Mouse (Mus musculus): ENCODE measurements around the gene Slc2a5. TPM values are rescaled to one million over a fixed set of nuclear protein-coding genes. Genes with fewer than 3 reads are reported as not detected.

Gene Slc2a5
- polyA plus RNA-seq, 2 experiments: 0.08 to 0.18 TPM

GRCm38 (mm10) chr4:150118163-150118562 lies 920 bp upstream of the Slc2a5 start:
- no peak overlapping the region for H3K4me2 ChIP-seq (ENCODE audit: low read depth)
- H3K27ac ChIP-seq: no peak overlapping the region
- no peak overlapping the region for H3K4me3 ChIP-seq (ENCODE audit: insufficient read depth in 1 of 2, low read depth in 2 of 2, low read length in 2 of 2)
- 35% methylated on average over 6 of the region's 6 CpGs for WGBS (ENCODE audit: insufficient replicate concordance)
- no peaks in the 10 kb centered on the region for H3K27me3 ChIP-seq (ENCODE audit: control insufficient read depth, insufficient read depth, low read length)
- no peaks in the 10 kb centered on the region for H3K9me3 ChIP-seq (ENCODE audit: control insufficient read depth, low read length)
- TF ChIP-seq EP300 (IDR thresholded peaks at IDR 0.05; ENCODE audit: low read depth) (no peak), CTCF (IDR thresholded peaks at IDR 0.05; ENCODE audit: low read depth) (no peak)
- H3K4me1 ChIP-seq (replicated peaks; ENCODE audit: control insufficient read depth in 2 of 2, insufficient read depth in 2 of 2, low read length in 1 of 2): peaks cover 0 to 7% of the 10 kb centered on the region in 2 experiments; a peak in 2 of 4 replicates
- no peak for ATAC-seq (ENCODE audit: insufficient read depth)
- no peak for DNase-seq (ENCODE audit: low read depth in 3 of 3, low spot score in 3 of 3)
- H3K9ac ChIP-seq (replicated peaks): no peak overlapping the region
- H3K36me3 ChIP-seq (replicated peaks; ENCODE audit: control insufficient read depth, insufficient read depth, low read depth): no peaks in the 10 kb centered on the region

GRCm38 (mm10) chr4:150119640-150120039 lies 557 bp downstream of the Slc2a5 start:
- TF ChIP-seq EP300 (IDR thresholded peaks at IDR 0.05; ENCODE audit: low read depth) (no peak), CTCF (IDR thresholded peaks at IDR 0.05; ENCODE audit: low read depth) (no peak)
- no peak overlapping the region for H3K9ac ChIP-seq (replicated peaks)
- no peaks in the 10 kb centered on the region for H3K36me3 ChIP-seq (replicated peaks; ENCODE audit: control insufficient read depth, insufficient read depth, low read depth)
- H3K4me3 ChIP-seq (ENCODE audit: insufficient read depth in 1 of 2, low read depth in 2 of 2, low read length in 2 of 2): no peak overlapping the region
- no peaks in the 10 kb centered on the region for H3K9me3 ChIP-seq (ENCODE audit: control insufficient read depth, low read length)
- DNase-seq (ENCODE audit: low read depth in 3 of 3, low spot score in 3 of 3) (no peak), ATAC-seq (ENCODE audit: insufficient read depth) (no peak)
- H3K27me3 ChIP-seq (ENCODE audit: control insufficient read depth, insufficient read depth, low read length): no peaks in the 10 kb centered on the region
- H3K27ac ChIP-seq: no peak overlapping the region
- 58% methylated on average over 14 of the region's 14 CpGs for WGBS (ENCODE audit: insufficient replicate concordance)
- H3K4me1 ChIP-seq (replicated peaks; ENCODE audit: control insufficient read depth in 2 of 2, insufficient read depth in 2 of 2, low read length in 1 of 2): peaks cover 0 to 7% of the 10 kb centered on the region in 2 experiments; a peak in 2 of 4 replicates
- H3K4me2 ChIP-seq (ENCODE audit: low read depth): no peak overlapping the region

DNA sequence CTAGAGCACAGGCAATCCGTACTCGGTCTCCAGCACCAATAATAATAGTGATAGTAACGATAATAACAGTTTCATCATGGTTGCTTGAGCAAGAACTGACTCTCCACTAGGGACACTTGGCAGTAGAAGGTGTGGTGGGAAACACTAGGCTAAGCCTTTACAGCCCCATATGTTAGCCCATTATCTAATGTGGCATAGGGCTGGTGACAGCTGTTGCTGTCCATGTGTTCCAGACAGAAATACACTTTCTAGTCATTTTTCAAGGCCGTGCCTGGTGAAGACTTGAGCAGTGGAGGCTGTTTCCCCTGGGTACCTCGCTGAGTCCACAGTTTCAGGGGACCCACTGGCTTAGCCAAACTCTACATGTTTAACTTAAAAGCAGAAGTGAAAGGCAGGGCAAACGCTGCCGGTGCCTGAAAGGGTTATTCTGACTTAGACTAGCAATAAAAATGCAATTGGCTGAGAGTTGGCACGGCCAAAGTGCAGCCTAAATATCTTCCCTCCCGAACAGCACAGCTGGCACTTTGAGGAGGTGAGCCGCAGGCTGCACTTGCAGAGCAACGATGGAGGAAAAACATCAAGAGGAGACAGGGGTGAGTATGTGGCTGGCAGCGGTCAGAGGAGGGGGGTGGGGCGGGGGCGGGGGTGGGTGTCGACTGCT lies 1.2 kb downstream of the Slc2a5 start:
- Histone ChIP-seq H3K4me1 (replicated peaks; ENCODE audit: control insufficient read depth in 2 of 2, insufficient read depth in 2 of 2, low read length in 1 of 2) (peaks cover 0 to 7% of the 10 kb centered on the region in 2 experiments; a peak in 2 of 4 replicates), H3K9me3 (ENCODE audit: control insufficient read depth, low read length) (no peaks in the 10 kb centered on the region), H3K27ac (no peak overlapping the region), H3K4me2 (ENCODE audit: low read depth) (no peak overlapping the region), H3K4me3 (ENCODE audit: insufficient read depth in 1 of 2, low read depth in 2 of 2, low read length in 2 of 2) (no peak overlapping the region), H3K9ac (replicated peaks) (no peak overlapping the region), H3K36me3 (replicated peaks; ENCODE audit: control insufficient read depth, insufficient read depth, low read depth) (no peaks in the 10 kb centered on the region), H3K27me3 (ENCODE audit: control insufficient read depth, insufficient read depth, low read length) (no peaks in the 10 kb centered on the region)
- WGBS (ENCODE audit: insufficient replicate concordance): 20% methylated on average over 15 of the region's 15 CpGs
- ATAC-seq (ENCODE audit: insufficient read depth) (no peak), DNase-seq (ENCODE audit: low read depth in 3 of 3, low spot score in 3 of 3) (no peak)
- TF ChIP-seq EP300 (IDR thresholded peaks at IDR 0.05; ENCODE audit: low read depth) (no peak), CTCF (IDR thresholded peaks at IDR 0.05; ENCODE audit: low read depth) (no peak)

GRCm38 (mm10) chr4:150121430-150121829 lies 2.3 kb downstream of the Slc2a5 start:
- no peaks in the 10 kb centered on the region for H3K9me3 ChIP-seq (ENCODE audit: control insufficient read depth, low read length)
- no peak overlapping the region for H3K9ac ChIP-seq (replicated peaks)
- H3K36me3 ChIP-seq (replicated peaks; ENCODE audit: control insufficient read depth, insufficient read depth, low read depth): no peaks in the 10 kb centered on the region
- H3K4me3 ChIP-seq (ENCODE audit: insufficient read depth in 1 of 2, low read depth in 2 of 2, low read length in 2 of 2): no peak overlapping the region
- H3K27ac ChIP-seq: no peak overlapping the region
- ATAC-seq (ENCODE audit: insufficient read depth): no peak
- 52% methylated on average over 8 of the region's 8 CpGs for WGBS (ENCODE audit: insufficient replicate concordance)
- TF ChIP-seq CTCF (IDR thresholded peaks at IDR 0.05; ENCODE audit: low read depth): no peak
- no peak for TF ChIP-seq EP300 (IDR thresholded peaks at IDR 0.05; ENCODE audit: low read depth)
- no peaks in the 10 kb centered on the region for H3K27me3 ChIP-seq (ENCODE audit: control insufficient read depth, insufficient read depth, low read length)
- H3K4me2 ChIP-seq (ENCODE audit: low read depth): no peak overlapping the region
- DNase-seq (ENCODE audit: low read depth in 3 of 3, low spot score in 3 of 3): no peak
- H3K4me1 ChIP-seq (replicated peaks; ENCODE audit: control insufficient read depth in 2 of 2, insufficient read depth in 2 of 2, low read length in 1 of 2): peaks cover 0 to 7% of the 10 kb centered on the region in 2 experiments; a peak in 2 of 4 replicates

DNA sequence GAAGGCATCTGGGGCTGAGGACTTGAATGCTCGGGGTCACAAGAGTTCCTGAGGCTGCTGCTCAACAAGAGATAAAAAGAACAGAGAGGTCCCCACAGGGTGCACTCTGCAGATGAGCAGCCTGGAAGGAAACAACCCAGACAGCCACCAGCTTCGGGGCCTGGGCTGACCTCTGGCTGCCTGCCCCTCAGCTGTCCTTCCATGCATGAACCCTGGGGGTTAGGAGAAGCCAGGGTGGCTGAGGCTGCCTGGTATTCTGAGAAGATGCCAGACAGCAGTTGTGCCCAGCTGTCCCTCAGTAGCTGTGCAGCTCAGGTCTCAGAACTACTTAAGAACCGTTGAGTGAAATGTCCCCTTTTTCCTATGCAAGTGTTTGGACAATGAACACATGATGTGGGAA lies 3.4 kb downstream of the Slc2a5 start:
- H3K4me1 ChIP-seq (replicated peaks; ENCODE audit: control insufficient read depth in 2 of 2, insufficient read depth in 2 of 2, low read length in 1 of 2): peaks cover 0 to 7% of the 10 kb centered on the region in 2 experiments; a peak in 2 of 4 replicates
- 36% methylated on average over 3 of the region's 3 CpGs for WGBS (ENCODE audit: insufficient replicate concordance)
- no peaks in the 10 kb centered on the region for H3K9me3 ChIP-seq (ENCODE audit: control insufficient read depth, low read length)
- H3K4me2 ChIP-seq (ENCODE audit: low read depth): no peak overlapping the region
- no peak overlapping the region for H3K9ac ChIP-seq (replicated peaks)
- H3K4me3 ChIP-seq (ENCODE audit: insufficient read depth in 1 of 2, low read depth in 2 of 2, low read length in 2 of 2): no peak overlapping the region
- no peaks in the 10 kb centered on the region for H3K27me3 ChIP-seq (ENCODE audit: control insufficient read depth, insufficient read depth, low read length)
- H3K36me3 ChIP-seq (replicated peaks; ENCODE audit: control insufficient read depth, insufficient read depth, low read depth): no peaks in the 10 kb centered on the region
- no peak for TF ChIP-seq CTCF (IDR thresholded peaks at IDR 0.05; ENCODE audit: low read depth)
- H3K27ac ChIP-seq: no peak overlapping the region
- ATAC-seq (ENCODE audit: insufficient read depth) (no peak), DNase-seq (ENCODE audit: low read depth in 3 of 3, low spot score in 3 of 3) (no peak)

Measured in liver, embryonic 14.5 days (tissue).